Mouse (Mus musculus): ENCODE measurements around the gene Syn3. TPM values are rescaled to one million over a fixed set of nuclear protein-coding genes. Genes with fewer than 3 reads are reported as not detected.

Syn3 gene
- polyA plus RNA-seq, 1 experiment from 2014 or later = 1.3 TPM

DNA sequence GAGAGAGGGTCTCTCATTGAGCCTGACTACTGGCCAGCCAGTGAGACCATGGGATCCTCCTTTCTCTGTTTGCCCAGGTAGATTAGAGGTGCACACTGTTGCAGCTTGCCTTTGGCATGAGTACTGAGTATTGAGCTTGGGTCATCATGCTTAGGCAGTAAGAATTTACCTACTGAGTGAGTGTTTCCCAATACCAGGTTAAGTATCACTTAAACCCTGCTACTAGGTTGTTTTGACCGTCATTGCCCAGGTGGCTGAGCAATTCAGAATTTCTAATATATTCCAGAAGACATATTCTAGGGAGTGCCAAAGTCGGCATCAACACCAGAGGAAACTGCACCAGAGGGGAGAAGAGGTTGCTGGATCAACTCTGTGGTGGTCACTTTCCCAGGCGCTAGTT lies 273.2 kb downstream of the Syn3 start:
- Histone ChIP-seq H3K9me3 (ENCODE audit: control insufficient read depth, low read length) (no peaks in the 10 kb centered on the region), H3K4me1 (replicated peaks; ENCODE audit: control insufficient read depth, insufficient read depth) (no peaks in the 10 kb centered on the region), H3K27ac (replicated peaks) (no peak overlapping the region), H3K4me3 (ENCODE audit: low read depth, low read length) (no peak overlapping the region), H3K27me3 (ENCODE audit: control insufficient read depth, insufficient read depth, low read length) (no peaks in the 10 kb centered on the region), H3K4me2 (replicated peaks; ENCODE audit: low read depth) (no peak overlapping the region), H3K36me3 (ENCODE audit: control insufficient read depth, insufficient read depth, low read length) (no peaks in the 10 kb centered on the region), H3K9ac (ENCODE audit: low read length) (no peak overlapping the region)
- ATAC-seq (ENCODE audit: low FRiP score, low TSS enrichment) (no peak), DNase-seq (ENCODE audit: low spot score) (no peak)
- TF ChIP-seq EP300 (optimal IDR thresholded peaks at IDR 0.05) = no peak
- no peak for TF ChIP-seq CTCF (IDR thresholded peaks at IDR 0.05; ENCODE audit: low read depth)
- WGBS = 85% methylated on average over 3 of the region's 3 CpGs

DNA sequence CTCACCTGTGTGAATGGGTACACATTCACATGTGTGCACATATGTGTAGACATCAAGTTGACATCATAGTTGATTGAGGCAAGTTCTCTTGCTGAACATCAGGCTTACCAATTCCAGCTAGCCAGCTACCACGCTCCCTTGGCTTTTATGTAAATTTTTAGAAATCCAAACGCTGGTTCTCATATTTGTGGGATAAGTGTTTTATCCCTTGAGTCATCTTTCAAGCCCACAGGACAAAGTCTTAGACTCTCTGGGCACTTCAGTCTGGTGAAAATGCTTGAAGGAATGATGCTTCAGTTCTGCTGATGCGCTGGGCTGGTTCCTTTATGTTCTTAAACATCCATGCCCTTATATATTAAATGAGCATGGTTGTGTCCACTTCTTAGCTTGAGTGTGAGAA lies 279.7 kb downstream of the Syn3 start:
- Histone ChIP-seq H3K4me1 (replicated peaks; ENCODE audit: control insufficient read depth, insufficient read depth) (no peaks in the 10 kb centered on the region), H3K27me3 (ENCODE audit: control insufficient read depth, insufficient read depth, low read length) (no peaks in the 10 kb centered on the region), H3K9ac (ENCODE audit: low read length) (no peak overlapping the region), H3K36me3 (ENCODE audit: control insufficient read depth, insufficient read depth, low read length) (no peaks in the 10 kb centered on the region), H3K4me2 (replicated peaks; ENCODE audit: low read depth) (no peak overlapping the region), H3K27ac (replicated peaks) (no peak overlapping the region), H3K9me3 (ENCODE audit: control insufficient read depth, low read length) (no peaks in the 10 kb centered on the region), H3K4me3 (ENCODE audit: low read depth, low read length) (no peak overlapping the region)
- TF ChIP-seq EP300 (optimal IDR thresholded peaks at IDR 0.05) (no peak), CTCF (IDR thresholded peaks at IDR 0.05; ENCODE audit: low read depth) (no peak)
- WGBS = 86% methylated on average over 3 of the region's 3 CpGs
- ATAC-seq (ENCODE audit: low FRiP score, low TSS enrichment) (no peak), DNase-seq (ENCODE audit: low spot score) (no peak)

DNA sequence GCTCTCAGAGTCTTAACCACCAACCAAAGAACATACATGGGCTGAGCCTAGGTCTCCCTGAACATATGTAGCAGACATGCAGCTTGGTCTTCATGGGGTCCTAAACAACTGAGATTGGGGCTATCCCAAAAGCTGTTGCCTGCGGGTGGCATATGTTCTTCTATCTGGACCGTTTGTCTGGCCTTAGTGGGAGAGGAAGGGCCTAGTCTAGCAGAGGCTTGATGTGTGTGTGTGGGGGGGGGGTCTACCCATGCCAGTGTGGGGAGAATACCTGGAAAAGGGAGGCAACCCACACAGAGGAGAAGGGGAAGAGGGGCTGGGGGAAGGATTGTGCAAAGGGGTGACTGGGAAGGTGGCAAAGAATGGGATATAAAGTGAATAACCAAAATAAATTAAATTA lies 281.9 kb downstream of the Syn3 start:
- WGBS = 86% methylated on average over 2 of the region's 2 CpGs
- DNase-seq (ENCODE audit: low spot score) = no peak

DNA sequence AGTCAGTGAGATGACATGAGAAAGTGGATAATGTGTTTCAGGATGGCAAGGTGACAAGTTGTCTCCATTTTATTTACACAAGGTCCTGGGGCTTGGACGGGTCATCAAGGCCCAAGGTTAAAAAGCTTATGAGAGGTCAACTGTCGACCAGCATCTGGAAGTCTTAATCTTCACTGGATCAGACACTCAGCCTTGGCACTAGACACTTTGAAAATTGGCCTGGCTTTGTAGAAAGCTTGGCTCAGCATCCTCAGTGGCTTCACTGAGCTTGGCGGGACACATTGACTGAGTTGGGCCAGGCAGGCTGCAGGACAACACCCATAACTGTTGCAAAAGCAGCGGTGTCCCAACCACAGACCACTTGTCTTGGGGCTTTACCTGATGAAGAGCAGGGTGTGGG lies 286.6 kb downstream of the Syn3 start:
- DNase-seq (ENCODE audit: low spot score) = no peak
- H3K4me1 ChIP-seq (replicated peaks; ENCODE audit: control insufficient read depth, insufficient read depth) = no peaks in the 10 kb centered on the region
- no peak overlapping the region for H3K4me2 ChIP-seq (replicated peaks; ENCODE audit: low read depth)
- no peak for TF ChIP-seq EP300 (optimal IDR thresholded peaks at IDR 0.05)
- TF ChIP-seq CTCF (IDR thresholded peaks at IDR 0.05; ENCODE audit: low read depth) = no peak
- H3K9ac ChIP-seq (ENCODE audit: low read length) = no peak overlapping the region
- no peak overlapping the region for H3K27ac ChIP-seq (replicated peaks)
- H3K27me3 ChIP-seq (ENCODE audit: control insufficient read depth, insufficient read depth, low read length) = no peaks in the 10 kb centered on the region
- no peak for ATAC-seq (ENCODE audit: low FRiP score, low TSS enrichment)
- no peaks in the 10 kb centered on the region for H3K36me3 ChIP-seq (ENCODE audit: control insufficient read depth, insufficient read depth, low read length)
- 61% methylated on average over 4 of the region's 4 CpGs for WGBS
- no peak overlapping the region for H3K4me3 ChIP-seq (ENCODE audit: low read depth, low read length)
- H3K9me3 ChIP-seq (ENCODE audit: control insufficient read depth, low read length) = no peaks in the 10 kb centered on the region

More for the DNA sequence above, 281.9 kb downstream of the Syn3 start:
- Histone ChIP-seq H3K9ac (ENCODE audit: low read length) (no peak overlapping the region), H3K4me2 (replicated peaks; ENCODE audit: low read depth) (no peak overlapping the region), H3K9me3 (ENCODE audit: control insufficient read depth, low read length) (no peaks in the 10 kb centered on the region), H3K27ac (replicated peaks) (no peak overlapping the region), H3K4me1 (replicated peaks; ENCODE audit: control insufficient read depth, insufficient read depth) (no peaks in the 10 kb centered on the region), H3K4me3 (ENCODE audit: low read depth, low read length) (no peak overlapping the region), H3K36me3 (ENCODE audit: control insufficient read depth, insufficient read depth, low read length) (no peaks in the 10 kb centered on the region), H3K27me3 (ENCODE audit: control insufficient read depth, insufficient read depth, low read length) (no peaks in the 10 kb centered on the region)
- no peak for ATAC-seq (ENCODE audit: low FRiP score, low TSS enrichment)
- no peak for TF ChIP-seq EP300 (optimal IDR thresholded peaks at IDR 0.05)
- TF ChIP-seq CTCF (IDR thresholded peaks at IDR 0.05; ENCODE audit: low read depth) = no peak

DNA sequence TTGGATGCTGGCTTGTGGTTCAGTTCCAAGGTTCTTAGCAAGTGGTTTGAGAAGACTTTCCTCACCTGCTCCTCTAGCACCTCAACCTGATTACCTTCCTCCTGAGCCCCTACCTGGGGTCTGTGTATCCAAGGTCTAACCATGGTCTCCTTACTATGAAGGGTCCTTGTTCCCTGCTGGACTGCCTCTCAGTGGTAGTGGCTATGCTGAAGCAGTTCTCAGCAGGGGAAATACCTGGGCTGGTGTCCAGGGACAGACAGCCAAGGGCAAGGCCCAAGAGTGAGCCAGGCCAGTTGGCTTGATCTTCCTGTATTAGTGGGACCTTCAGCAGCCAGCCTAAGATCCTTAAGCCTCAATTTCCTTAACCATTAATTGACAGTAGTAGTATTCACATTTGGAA lies 294.8 kb downstream of the Syn3 start:
- Histone ChIP-seq H3K4me1 (replicated peaks; ENCODE audit: control insufficient read depth, insufficient read depth) (no peaks in the 10 kb centered on the region), H3K27ac (replicated peaks) (no peak overlapping the region), H3K9me3 (ENCODE audit: control insufficient read depth, low read length) (no peaks in the 10 kb centered on the region), H3K4me2 (replicated peaks; ENCODE audit: low read depth) (no peak overlapping the region), H3K9ac (ENCODE audit: low read length) (no peak overlapping the region), H3K27me3 (ENCODE audit: control insufficient read depth, insufficient read depth, low read length) (no peaks in the 10 kb centered on the region), H3K4me3 (ENCODE audit: low read depth, low read length) (no peak overlapping the region), H3K36me3 (ENCODE audit: control insufficient read depth, insufficient read depth, low read length) (no peaks in the 10 kb centered on the region)
- no peak for DNase-seq (ENCODE audit: low spot score)
- TF ChIP-seq CTCF (IDR thresholded peaks at IDR 0.05; ENCODE audit: low read depth) = no peak
- no peak for TF ChIP-seq EP300 (optimal IDR thresholded peaks at IDR 0.05)
- ATAC-seq (ENCODE audit: low FRiP score, low TSS enrichment) = no peak

DNA sequence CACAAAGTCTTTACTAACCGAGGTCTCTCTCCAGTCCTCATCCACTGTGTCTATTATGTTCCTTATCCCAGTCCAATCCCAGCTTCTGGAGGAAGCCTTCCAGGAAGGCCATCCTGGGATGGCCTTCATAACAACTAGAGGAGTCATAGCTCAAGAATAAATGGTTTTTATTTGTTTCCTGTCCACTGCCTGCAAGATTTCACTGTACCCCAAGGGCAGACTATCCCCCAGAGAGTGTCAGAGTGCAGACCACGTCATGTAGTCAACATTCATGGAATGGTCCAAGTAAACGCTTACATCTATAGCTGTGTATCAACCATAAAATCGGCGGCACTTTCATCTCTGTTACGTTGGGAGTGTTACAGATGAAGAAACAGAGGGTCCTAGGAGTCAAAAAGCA lies 295.5 kb downstream of the Syn3 start:
- TF ChIP-seq EP300 (optimal IDR thresholded peaks at IDR 0.05) (no peak), CTCF (IDR thresholded peaks at IDR 0.05; ENCODE audit: low read depth) (no peak)
- Histone ChIP-seq H3K27me3 (ENCODE audit: control insufficient read depth, insufficient read depth, low read length) (no peaks in the 10 kb centered on the region), H3K9ac (ENCODE audit: low read length) (no peak overlapping the region), H3K9me3 (ENCODE audit: control insufficient read depth, low read length) (no peaks in the 10 kb centered on the region), H3K36me3 (ENCODE audit: control insufficient read depth, insufficient read depth, low read length) (no peaks in the 10 kb centered on the region), H3K27ac (replicated peaks) (no peak overlapping the region), H3K4me2 (replicated peaks; ENCODE audit: low read depth) (no peak overlapping the region), H3K4me1 (replicated peaks; ENCODE audit: control insufficient read depth, insufficient read depth) (no peaks in the 10 kb centered on the region), H3K4me3 (ENCODE audit: low read depth, low read length) (no peak overlapping the region)
- DNase-seq (ENCODE audit: low spot score) = no peak
- no peak for ATAC-seq (ENCODE audit: low FRiP score, low TSS enrichment)
- 85% methylated on average over 6 of the region's 6 CpGs for WGBS
